Mouse (Mus musculus) erythroblast, embryonic 14.5 days (primary cell): Measurements from ENCODE around the gene Actr8.

Experiments
- GATA1 ChIP-seq: IDR thresholded peaks from 2 replicates; pipeline ENCODE4 v1.6.1; 2012; ENCODE audit warnings: low read length, inconsistent platforms, mixed read lengths
- TAL1 ChIP-seq: IDR thresholded peaks from 3 replicates; pipeline ENCODE4 v1.6.1; 2012; ENCODE audit warnings: low read length, inconsistent platforms, mixed read lengths

DNA sequence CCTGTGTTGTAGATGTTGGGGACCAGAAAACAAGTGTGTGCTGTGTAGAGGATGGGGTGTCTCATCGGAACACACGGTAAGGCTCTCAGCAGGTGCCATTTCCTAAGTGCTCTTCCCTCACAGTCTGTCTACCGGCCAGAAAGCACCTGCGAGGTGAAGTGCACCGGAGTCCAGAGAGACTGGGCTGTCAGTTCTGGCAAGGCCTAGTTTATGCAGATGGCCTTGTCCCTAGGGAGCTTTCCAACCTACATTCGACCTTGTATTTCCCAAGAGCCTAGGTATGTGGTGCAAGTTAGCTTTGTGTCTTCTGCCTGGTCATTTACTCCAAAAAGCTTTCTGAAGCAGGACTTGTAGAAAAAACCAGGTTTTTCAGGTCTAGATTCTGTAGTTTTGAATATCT is 9.1 kb downstream of the Actr8 start:
- TF ChIP-seq GATA1 (no peak), TAL1 (no peak)
